Mouse (Mus musculus) CH12.LX (cell line): ENCODE results near the gene Slc25a12. TPM values are rescaled to one million over a fixed set of nuclear protein-coding genes. Genes with fewer than 3 reads are reported as not detected.

Experiments used
- DNase-seq: peaks from one replicate; pipeline ENCODE4 v3.0.0-alpha.2; 2013; ENCODE audit errors: extremely low read depth
- H3K27ac ChIP-seq: 2 replicates; pipeline ENCODE4 v1.5.1; 2012; ENCODE audit warnings: low read depth, mild to moderate bottlenecking, control low read depth, moderate library complexity; ENCODE audit not compliant: insufficient read depth
- H3K27me3 ChIP-seq: replicated peaks from 2 replicates; pipeline ENCODE3; 2012; ENCODE audit warnings: inconsistent platforms
- H3K36me3 ChIP-seq, 2 experiments: replicated peaks in 1 of 2; 2 replicates each; pipeline versions ENCODE3 to v1.6.1; 2012; ENCODE audit warnings: inconsistent platforms in 1 of 2, low read length in 1 of 2, mild to moderate bottlenecking in 1 of 2, mixed read lengths in 1 of 2, moderate library complexity in 1 of 2; ENCODE audit not compliant: control insufficient read depth in 1 of 2, insufficient read depth in 1 of 2
- H3K4me1 ChIP-seq, 2 experiments: 2 replicates each; pipeline ENCODE4 v1.6.1; 2012; ENCODE audit warnings: inconsistent platforms in 1 of 2, moderate library complexity in 1 of 2; ENCODE audit not compliant: insufficient read depth in 2 of 2, control insufficient read depth in 1 of 2
- H3K4me2 ChIP-seq: 2 replicates; pipeline ENCODE4 v1.6.1; 2012; ENCODE audit warnings: low read depth, mild to moderate bottlenecking, control low read depth; ENCODE audit not compliant: poor library complexity, insufficient read depth, severe bottlenecking
- H3K4me3 ChIP-seq, 3 experiments: fragments of 150-350 bp in 1 of 3; sonication (generic) in 1 of 3; replicated peaks in 1 of 3; 2 replicates each; pipeline versions ENCODE3 to v1.5.1; 2011 to 2012; ENCODE audit warnings: low read depth in 2 of 3, low read length in 2 of 3, mild to moderate bottlenecking in 2 of 3, moderate library complexity in 2 of 3, control low read depth in 1 of 3, improper control_type of control experiment in 1 of 3, inconsistent platforms in 1 of 3, mixed read lengths in 1 of 3; ENCODE audit not compliant: poor library complexity in 1 of 3
- H3K79me2 ChIP-seq: replicated peaks from 2 replicates; pipeline ENCODE4 v1.6.1; 2012; ENCODE audit warnings: mild to moderate bottlenecking, moderate library complexity; ENCODE audit not compliant: control insufficient read depth, poor library complexity, insufficient read depth, severe bottlenecking; ENCODE audit errors: extremely low read depth
- H3K9ac ChIP-seq: 2 replicates; pipeline ENCODE4 v1.6.1; 2012; ENCODE audit warnings: low read depth, mild to moderate bottlenecking, control low read depth, moderate library complexity; ENCODE audit not compliant: insufficient read depth
- H3K9me3 ChIP-seq: replicated peaks from 2 replicates; pipeline ENCODE3; 2012; ENCODE audit warnings: low read length, inconsistent platforms, mixed read lengths
- BHLHE40 ChIP-seq: IDR thresholded peaks from 2 replicates; pipeline ENCODE4 v1.6.1; 2011; ENCODE audit warnings: mild to moderate bottlenecking, low read depth, low read length, improper control_type of control experiment
- CHD1 ChIP-seq: IDR thresholded peaks from 2 replicates; pipeline ENCODE4 v1.6.1; 2012; ENCODE audit warnings: low read depth, low read length, improper control_type of control experiment, inconsistent platforms
- CHD2 ChIP-seq: IDR thresholded peaks from 2 replicates; pipeline ENCODE4 v1.6.1; 2011; ENCODE audit warnings: low read length, improper control_type of control experiment
- CTCF ChIP-seq, 2 experiments: IDR thresholded peaks in 1 of 2; conservative IDR thresholded peaks in 1 of 2; 2 replicates each; pipeline ENCODE4 v1.5.1; 2011 to 2012; ENCODE audit warnings: low read depth in 2 of 2, low read length in 2 of 2, improper control_type of control experiment in 1 of 2, inconsistent platforms in 1 of 2, mild to moderate bottlenecking in 1 of 2, moderate library complexity in 1 of 2
- ELF1 ChIP-seq: IDR thresholded peaks from 2 replicates; pipeline ENCODE4 v1.6.1; 2014; ENCODE audit warnings: low read depth, mild to moderate bottlenecking, inconsistent platforms, low read length, improper control_type of control experiment
- GABPA ChIP-seq: IDR thresholded peaks from 2 replicates; pipeline ENCODE4 v1.6.1; 2012; ENCODE audit warnings: low read depth, low read length, improper control_type of control experiment, inconsistent platforms; ENCODE audit not compliant: insufficient replicate concordance
- HCFC1 ChIP-seq: IDR thresholded peaks from 2 replicates; pipeline ENCODE4 v1.6.1; 2012; ENCODE audit warnings: low read depth, mild to moderate bottlenecking, inconsistent platforms, low read length, improper control_type of control experiment
- IRF4 ChIP-seq: IDR thresholded peaks from 2 replicates; pipeline ENCODE4 v1.6.1; 2014; ENCODE audit warnings: low read depth, mild to moderate bottlenecking, inconsistent platforms, low read length, improper control_type of control experiment
- JUN ChIP-seq: IDR thresholded peaks from 2 replicates; pipeline ENCODE4 v1.6.1; 2011; ENCODE audit warnings: low read depth, mild to moderate bottlenecking, low read length, improper control_type of control experiment, moderate library complexity; ENCODE audit not compliant: insufficient read depth
- JUND ChIP-seq: conservative IDR thresholded peaks from 2 replicates; pipeline ENCODE4 v1.6.1; 2011; ENCODE audit warnings: low read depth, low read length, improper control_type of control experiment
- MAX ChIP-seq: IDR thresholded peaks from 2 replicates; pipeline ENCODE4 v1.6.1; 2011; ENCODE audit warnings: low read length, improper control_type of control experiment
- MAZ ChIP-seq: IDR thresholded peaks from 2 replicates; pipeline ENCODE4 v1.6.1; 2012; ENCODE audit warnings: low read depth, mild to moderate bottlenecking, inconsistent platforms, low read length, improper control_type of control experiment, moderate library complexity
- MEF2A ChIP-seq: IDR thresholded peaks from 2 replicates; pipeline ENCODE4 v1.6.1; 2014; ENCODE audit warnings: low read depth, mild to moderate bottlenecking, inconsistent platforms, low read length, improper control_type of control experiment, borderline replicate concordance
- MXI1 ChIP-seq: IDR thresholded peaks from 2 replicates; pipeline ENCODE4 v1.6.1; 2011; ENCODE audit warnings: mild to moderate bottlenecking, low read depth, low read length, improper control_type of control experiment
- MYC ChIP-seq: IDR thresholded peaks from 2 replicates; pipeline ENCODE4 v1.6.1; 2011; ENCODE audit warnings: low read depth, mild to moderate bottlenecking, improper control_type of control experiment, low read length
- NELFE ChIP-seq: IDR thresholded peaks from 2 replicates; pipeline ENCODE4 v1.6.1; 2011; ENCODE audit warnings: low read depth, low read length, improper control_type of control experiment
- NRF1 ChIP-seq: IDR thresholded peaks from 2 replicates; pipeline ENCODE4 v1.6.1; 2014; ENCODE audit warnings: low read depth, mild to moderate bottlenecking, inconsistent platforms, low read length, improper control_type of control experiment, moderate library complexity
- PAX5 ChIP-seq: IDR thresholded peaks from 2 replicates; pipeline ENCODE4 v1.6.1; 2012; ENCODE audit warnings: low read length, inconsistent platforms, mixed read lengths
- POLR2AphosphoS2 ChIP-seq: IDR thresholded peaks from 2 replicates; pipeline ENCODE4 v1.6.1; 2011; ENCODE audit warnings: low read depth, low read length, improper control_type of control experiment
- SIN3A ChIP-seq: IDR thresholded peaks from 2 replicates; pipeline ENCODE4 v1.6.1; 2012; ENCODE audit warnings: low read length, improper control_type of control experiment, inconsistent platforms
- TBP ChIP-seq: conservative IDR thresholded peaks from 2 replicates; pipeline ENCODE4 v1.6.1; 2011; ENCODE audit warnings: low read depth, low read length, improper control_type of control experiment
- TCF12 ChIP-seq: IDR thresholded peaks from 2 replicates; pipeline ENCODE4 v1.6.1; 2014; ENCODE audit warnings: low read depth, mild to moderate bottlenecking, inconsistent platforms, low read length, improper control_type of control experiment
- UBTF ChIP-seq: IDR thresholded peaks from 2 replicates; pipeline ENCODE4 v1.6.1; 2012; ENCODE audit warnings: low read depth, mild to moderate bottlenecking, inconsistent platforms, low read length, improper control_type of control experiment, moderate library complexity
- ZC3H11A ChIP-seq: IDR thresholded peaks from 2 replicates; pipeline ENCODE4 v1.6.1; 2012; ENCODE audit warnings: low read depth, mild to moderate bottlenecking, inconsistent platforms, low read length, improper control_type of control experiment
- ZKSCAN1 ChIP-seq: IDR thresholded peaks from 2 replicates; pipeline ENCODE4 v1.6.1; 2012; ENCODE audit warnings: low read depth, inconsistent platforms, low read length, improper control_type of control experiment, borderline replicate concordance
- dilution Hi-C: fragments of 300-500 bp; cut with MboI; formaldehyde crosslinking; loops from 2 replicates; pipeline ENCODE4 v1.14.3; 2020; ENCODE audit warnings: low sequenced_read_pairs; ENCODE audit not compliant: extremely low pct_unique_long_range_greater_than_20kb, extremely low pct_ligation_motif_present
- in situ Hi-C: fragments of 300-500 bp; cut with MboI; formaldehyde crosslinking; loops from 3 replicates; pipeline ENCODE4 v1.14.3; 2019; ENCODE audit warnings: low sequenced_read_pairs, low pct_ligation_motif_present, low pct_unique_long_range_greater_than_20kb, mixed read lengths
- polyA plus RNA-seq: library from polyadenylated mRNA; unstranded; fragments of >175 nt; gene quantifications from 2 replicates; pipeline ENCODE4 v1.2.1, GENCODE M21; 2012; ENCODE audit warnings: low read depth; ENCODE audit not compliant: insufficient read length
- total RNA-seq, 2 experiments: library from RNA; depleted of rRNA; stranded (reverse); fragments of 300-350 nt in 1 of 2; fragments of >200 nt in 1 of 2; gene quantifications; 2 replicates each; pipeline ENCODE4 v1.2.3; 2012 to 2014

Slc25a12 gene
- total and polyA plus RNA-seq, 3 experiments = 97.1 to 211 (median 123) TPM

DNA sequence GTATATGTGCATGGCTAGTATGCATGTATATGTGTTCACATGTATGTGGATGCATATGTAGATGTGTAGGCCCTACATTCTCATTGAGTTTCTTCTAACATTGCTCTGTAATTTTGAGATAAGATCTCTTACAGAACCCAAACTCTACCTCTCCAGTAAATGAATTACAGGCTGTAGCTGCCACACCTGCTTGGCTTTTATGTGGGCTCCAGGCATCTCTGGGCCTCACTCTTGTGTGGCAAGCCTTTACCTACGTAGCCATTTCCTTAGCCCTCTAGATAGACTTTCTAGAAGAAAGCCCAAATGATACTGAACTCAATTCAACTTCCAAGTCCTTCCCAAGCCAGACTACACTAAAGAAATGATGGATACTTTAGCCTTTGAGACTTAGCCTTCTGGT, 7.4 kb downstream of the Slc25a12 start:
- Histone ChIP-seq H3K9ac (no peak overlapping the region), H3K4me2 (no peak overlapping the region), H3K36me3 (peaks cover 8 to 66% of the 10 kb centered on the region in 2 experiments), H3K79me2 (peaks cover 4% of the 10 kb centered on the region; the same call in 1 of the 2 replicates), H3K27me3 (no peaks in the 10 kb centered on the region), H3K4me1 (peaks cover 0 to 13% of the 10 kb centered on the region in 2 experiments; a peak in 2 of 4 replicates), H3K4me3 (no peak overlapping the region), H3K27ac (no peak overlapping the region), H3K9me3 (no peaks in the 10 kb centered on the region)
- DNase-seq = no peak
- dilution Hi-C loops (no loop called here), in situ Hi-C loops (no loop called here)
- TF ChIP-seq NRF1 = no peak
- no peak for TF ChIP-seq JUN
- no peak for TF ChIP-seq PAX5
- no peak for TF ChIP-seq MAZ

GRCm38 (mm10) chr2:71358347-71358746, 9.2 kb downstream of the Slc25a12 start:
- TF ChIP-seq NRF1 (no peak), ELF1 (no peak), HCFC1 (no peak), MEF2A (no peak), BHLHE40 (no peak), PAX5 (no peak), ZC3H11A (no peak), NELFE (no peak), GABPA (no peak), MXI1 (no peak)
- Histone ChIP-seq H3K27me3 (no peaks in the 10 kb centered on the region), H3K4me1 (peaks cover 11 to 18% of the 10 kb centered on the region in 2 experiments), H3K9ac (no peak overlapping the region), H3K36me3 (peaks cover 8 to 63% of the 10 kb centered on the region in 2 experiments), H3K4me2 (no peak overlapping the region), H3K4me3 (no peak overlapping the region), H3K27ac (no peak overlapping the region), H3K9me3 (no peaks in the 10 kb centered on the region), H3K79me2 (peaks cover 4% of the 10 kb centered on the region; the same call in 1 of the 2 replicates)
- dilution Hi-C loops (no loop called here), in situ Hi-C loops (no loop called here)
- no peak for DNase-seq

GRCm38 (mm10) chr2:71354055-71354425, 13.5 kb downstream of the Slc25a12 start:
- no peak overlapping the region for H3K4me3 ChIP-seq

More at GRCm38 (mm10) chr2:71354055-71354425, 13.5 kb downstream of the Slc25a12 start:
- Histone ChIP-seq H3K27me3 (no peaks in the 10 kb centered on the region), H3K4me1 (peaks cover 13 to 25% of the 10 kb centered on the region in 2 experiments), H3K27ac (peak overlapping the region; percentile 27), H3K9ac (no peak overlapping the region), H3K4me2 (peak overlapping the region; percentile 65), H3K79me2 (peaks cover 5% of the 10 kb centered on the region; the same call in 1 of the 2 replicates), H3K9me3 (no peaks in the 10 kb centered on the region), H3K36me3 (peaks cover 5 to 45% of the 10 kb centered on the region in 2 experiments)
- dilution Hi-C loops = no loop called here
- in situ Hi-C loops = no loop called here
- TF ChIP-seq NRF1 = no peak
- TF ChIP-seq POLR2AphosphoS2 = no peak
- TF ChIP-seq CHD2 = no peak
- TF ChIP-seq JUND = no peak
- TF ChIP-seq PAX5 = no peak
- no peak for TF ChIP-seq ELF1
- TF ChIP-seq MAX = no peak
- no peak for TF ChIP-seq ZKSCAN1
- TF ChIP-seq MYC = no peak
- no peak for TF ChIP-seq JUN
- no peak for TF ChIP-seq TBP
- TF ChIP-seq NELFE = no peak
- no peak for TF ChIP-seq IRF4
- no peak for TF ChIP-seq CHD1
- TF ChIP-seq TCF12 = no peak
- TF ChIP-seq CTCF (conservative IDR thresholded peaks at IDR 0.05 in 1 of 2, IDR thresholded peaks at IDR 0.05 in 1 of 2; ENCODE audit: low read depth in 2 of 2, low read length in 2 of 2) = no peak
- no peak for TF ChIP-seq SIN3A
- no peak for TF ChIP-seq UBTF
- no peak for TF ChIP-seq MAZ
- TF ChIP-seq GABPA = no peak
- no peak for DNase-seq
